Mouse (Mus musculus) cerebellum, adult 11-12 months (tissue): ENCODE data around the gene Gm43517.

Source experiments
- DNase-seq: peaks from one replicate; pipeline ENCODE4 v3.0.0; 2022

Gm43517 gene

DNA sequence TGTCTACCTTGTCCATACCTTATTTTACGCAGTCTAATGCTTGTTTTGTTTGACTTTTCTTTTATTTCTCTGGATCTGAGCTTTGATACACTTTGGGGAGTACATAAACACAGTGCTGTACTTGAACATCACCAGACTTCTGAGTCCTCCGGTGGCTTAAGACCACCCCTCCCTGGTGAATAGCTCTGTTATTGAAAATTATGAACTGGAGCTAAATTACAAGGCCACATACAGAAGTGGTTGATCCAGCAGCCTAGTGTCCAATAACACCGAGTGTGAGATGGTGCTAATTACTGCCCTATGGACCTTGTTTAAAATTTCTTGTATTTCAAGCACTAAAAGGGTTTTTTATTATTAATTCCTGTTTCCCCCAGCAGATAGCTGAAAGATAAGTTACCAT is 33.0 kb downstream of the Gm43517 start:
- no peak for DNase-seq
